Mouse (Mus musculus): ENCODE data around the gene Sult1b1. TPM values are rescaled to one million over a fixed set of nuclear protein-coding genes. Genes with fewer than 3 reads are reported as not detected.
A peak's percentile ranks its signal among the peaks of the same experiment; 100 is the strongest.
"Not testable (repeated sequence)": the region's sequence is repeated elsewhere in the genome, so short reads cannot be mapped to it uniquely, and the experiment has no call there.

Sult1b1 gene
- polyA plus RNA-seq (2016; fragmentation: Nextera tagmentation; extraction: Ambion mirVana), result not detected in 2 replicates

DNA sequence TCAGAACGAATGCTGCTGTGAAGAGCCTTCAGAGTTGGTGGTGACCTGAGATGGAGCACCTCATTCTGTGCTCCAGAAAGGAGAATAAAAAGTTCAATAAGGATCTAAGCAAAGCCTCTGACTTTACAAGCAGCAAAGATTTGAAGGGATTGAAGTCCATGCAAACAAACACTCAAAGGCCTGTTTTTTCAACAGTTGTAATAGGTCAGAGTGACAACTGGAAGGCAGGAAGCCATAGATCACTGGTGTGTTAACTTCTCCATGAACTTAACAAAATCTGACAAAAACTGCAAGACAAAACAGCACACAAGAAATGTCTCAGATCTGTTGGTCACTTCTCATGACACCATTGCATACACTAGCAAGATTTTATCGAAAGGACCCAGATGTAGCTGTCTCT lies at the start of gene Sult1b1:
Gene Sult1b1, minus strand, starts transcription at position 85 of the 400 bp plus-strand sequence.
- Histone ChIP-seq H3K27me3 (ENCODE audit: low read depth, poor library complexity, severe bottlenecking) (no peaks in the 10 kb centered on the region), H3K4me3 (no peak within 1 kb of the TSS), H3K27ac (no peak within 1 kb of the TSS), H3K36me3 (no peaks in the 10 kb centered on the region), H3K4me1 (no peaks in the 10 kb centered on the region), H3K9me3 (replicated peaks) (no peaks in the 10 kb centered on the region)
- 94% methylated on average over 2 of the region's 2 CpGs for WGBS
- no peak for DNase-seq (ENCODE audit: low spot score)

DNA sequence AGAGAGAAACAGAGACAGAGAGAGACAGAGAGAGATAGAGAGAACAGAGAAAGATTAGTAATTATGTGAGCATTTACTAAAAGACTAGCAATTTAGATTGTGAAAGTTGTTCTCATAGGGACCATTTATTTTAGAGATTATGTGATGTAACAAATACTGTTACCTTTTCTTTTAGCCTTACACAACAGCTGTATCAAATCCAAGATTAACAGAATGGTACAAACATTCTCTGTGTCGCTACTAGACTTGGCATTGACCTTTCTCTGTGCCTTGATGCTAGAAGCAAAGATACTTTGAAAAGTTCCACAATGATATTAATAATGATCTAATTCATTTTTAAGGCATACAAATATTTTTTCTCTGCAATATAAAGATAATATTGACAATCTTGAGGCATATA lies 42.4 kb upstream of the Sult1b1 start:
- H3K4me1 ChIP-seq, result no peaks in the 10 kb centered on the region
- no peaks in the 10 kb centered on the region for H3K36me3 ChIP-seq
- no peaks in the 10 kb centered on the region for H3K27me3 ChIP-seq (ENCODE audit: low read depth, poor library complexity, severe bottlenecking)
- no peak for DNase-seq (ENCODE audit: low spot score)
- 85% methylated on average over 1 of the region's 1 CpGs for WGBS
- no peak overlapping the region for H3K4me3 ChIP-seq
- no peak overlapping the region for H3K27ac ChIP-seq
- no peaks in the 10 kb centered on the region for H3K9me3 ChIP-seq (replicated peaks)

DNA sequence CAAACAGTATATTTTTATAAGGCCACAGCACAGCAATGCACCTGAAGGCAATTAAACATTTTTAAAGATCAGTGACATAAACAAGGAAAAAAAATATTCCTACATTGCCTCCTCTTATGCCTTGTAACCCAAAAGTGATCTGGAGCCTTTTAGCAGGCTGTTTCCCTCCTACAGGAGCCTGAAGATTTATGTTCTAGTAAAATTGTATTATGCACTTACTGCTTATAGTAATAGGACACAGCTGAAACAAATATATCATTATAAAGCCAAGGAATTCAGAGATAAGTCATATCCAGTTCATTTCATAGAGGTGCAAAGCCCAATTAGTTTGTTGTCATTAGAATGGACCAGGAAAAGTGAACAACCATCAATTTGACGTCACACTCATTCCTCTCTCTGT lies 36.2 kb upstream of the Sult1b1 start:
- no peak for DNase-seq (ENCODE audit: low spot score)
- Histone ChIP-seq H3K4me3 (no peak overlapping the region), H3K27me3 (ENCODE audit: low read depth, poor library complexity, severe bottlenecking) (no peaks in the 10 kb centered on the region), H3K9me3 (replicated peaks) (no peaks in the 10 kb centered on the region), H3K27ac (no peak overlapping the region), H3K36me3 (no peaks in the 10 kb centered on the region), H3K4me1 (peaks cover 7% of the 10 kb centered on the region)
- 53% methylated on average over 1 of the region's 1 CpGs for WGBS

DNA sequence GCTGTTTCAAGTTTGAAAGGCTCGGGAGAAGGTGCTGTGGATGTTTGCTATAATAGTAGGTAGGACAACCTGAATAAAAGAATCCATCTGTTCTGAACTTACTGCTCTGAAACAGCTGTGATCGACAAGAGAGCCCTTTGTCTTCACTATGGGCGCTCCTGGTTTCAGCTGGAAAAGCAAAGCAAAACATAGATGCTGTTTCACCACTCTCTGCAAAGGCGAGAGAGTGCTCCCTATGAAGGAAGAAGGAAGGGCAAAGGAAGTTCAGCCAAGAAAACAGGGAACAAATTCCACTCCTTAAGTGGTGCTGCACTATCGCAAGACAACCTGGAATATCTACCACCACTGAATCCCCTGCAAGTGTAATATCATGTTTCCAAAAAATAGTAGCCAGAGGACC lies 35.5 kb upstream of the Sult1b1 start:
- Histone ChIP-seq H3K9me3 (replicated peaks) (no peaks in the 10 kb centered on the region), H3K4me3 (no peak overlapping the region), H3K4me1 (peaks cover 7% of the 10 kb centered on the region), H3K36me3 (no peaks in the 10 kb centered on the region), H3K27me3 (ENCODE audit: low read depth, poor library complexity, severe bottlenecking) (no peaks in the 10 kb centered on the region), H3K27ac (peak overlapping the region; percentile 71)
- DNase-seq (ENCODE audit: low spot score), result no peak
- WGBS, result 67% methylated on average over 5 of the region's 5 CpGs

DNA sequence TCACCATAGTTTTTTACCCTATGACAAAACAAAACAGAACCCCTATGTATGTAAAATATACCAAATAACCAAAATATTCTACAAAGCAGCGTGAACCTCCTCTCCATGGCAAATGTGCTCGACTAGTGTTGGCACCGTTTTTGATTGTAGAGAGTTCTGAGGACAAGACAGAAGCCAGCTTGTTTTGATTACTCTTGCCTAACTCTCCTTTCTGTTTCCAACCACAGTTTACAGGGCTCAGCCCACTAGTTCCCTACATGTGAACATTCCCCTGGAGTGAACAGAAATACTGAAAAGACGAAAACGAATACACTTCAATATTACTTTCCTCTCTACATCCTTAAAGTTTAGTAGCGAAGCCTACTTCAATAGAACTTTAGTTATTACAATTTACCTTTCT lies 34.8 kb upstream of the Sult1b1 start:
- 86% methylated on average over 6 of the region's 6 CpGs for WGBS
- H3K36me3 ChIP-seq, result no peaks in the 10 kb centered on the region
- H3K4me1 ChIP-seq, result peaks cover 7% of the 10 kb centered on the region
- no peaks in the 10 kb centered on the region for H3K9me3 ChIP-seq (replicated peaks)
- no peak overlapping the region; the same call in 1 of the 2 replicates for H3K27ac ChIP-seq
- H3K4me3 ChIP-seq, result no peak overlapping the region
- no peak for DNase-seq (ENCODE audit: low spot score)
- H3K27me3 ChIP-seq (ENCODE audit: low read depth, poor library complexity, severe bottlenecking), result no peaks in the 10 kb centered on the region

DNA sequence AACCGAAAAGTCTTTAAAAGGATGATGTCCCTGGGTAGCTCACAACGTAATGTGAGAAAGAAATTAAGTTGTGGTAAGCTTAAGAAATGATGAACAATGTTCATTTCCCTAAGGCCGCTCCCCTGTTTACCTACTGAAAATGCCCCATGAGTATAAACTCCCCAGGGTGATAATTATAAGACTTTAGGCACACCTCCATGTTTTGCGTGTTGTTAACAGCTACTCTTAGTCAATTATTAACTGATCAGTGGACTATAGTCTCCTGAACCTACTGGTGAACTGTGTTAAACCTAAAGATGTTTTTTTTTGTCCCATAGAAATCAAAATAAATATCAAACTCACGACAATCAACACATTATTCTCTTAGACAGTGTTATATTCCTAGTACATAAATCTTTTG lies 30.9 kb upstream of the Sult1b1 start, which contains the start of gene Sult1d1:
Gene Sult1d1, minus strand, starts transcription at position 183 of the 400 bp plus-strand sequence.
- H3K27me3 ChIP-seq (ENCODE audit: low read depth, poor library complexity, severe bottlenecking), result no peaks in the 10 kb centered on the region
- H3K27ac ChIP-seq, result no peak within 1 kb of the TSS
- DNase-seq (ENCODE audit: low spot score), result no peak
- H3K4me3 ChIP-seq, result no peak within 1 kb of the TSS
- no peaks in the 10 kb centered on the region for H3K36me3 ChIP-seq
- peaks cover 7% of the 10 kb centered on the region for H3K4me1 ChIP-seq
- 89% methylated on average over 5 of the region's 5 CpGs for WGBS
- no peaks in the 10 kb centered on the region for H3K9me3 ChIP-seq (replicated peaks)

DNA sequence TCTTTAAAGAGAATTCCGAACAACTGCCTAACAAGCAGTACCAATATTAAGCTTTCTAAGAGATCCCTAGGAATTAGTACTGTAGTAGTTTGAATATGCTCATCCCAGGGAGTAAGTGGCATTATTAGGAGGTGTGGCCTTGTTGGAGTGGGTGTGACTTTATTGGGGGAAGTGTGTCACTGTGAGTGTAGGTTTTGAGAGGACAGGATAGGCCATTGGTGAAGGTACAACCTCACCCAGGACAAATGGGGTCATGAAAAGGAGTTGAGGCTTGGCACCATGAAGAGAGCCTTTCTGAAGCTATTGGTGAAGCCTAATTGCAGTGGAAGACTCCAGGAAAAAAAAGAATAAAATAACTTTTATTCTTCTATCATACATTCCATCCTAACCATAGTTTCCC lies 29.3 kb upstream of the Sult1b1 start:
- Histone ChIP-seq H3K4me3 (no peak overlapping the region), H3K27ac (no peak overlapping the region), H3K27me3 (ENCODE audit: low read depth, poor library complexity, severe bottlenecking) (no peaks in the 10 kb centered on the region), H3K9me3 (replicated peaks) (no peaks in the 10 kb centered on the region), H3K4me1 (no peaks in the 10 kb centered on the region), H3K36me3 (no peaks in the 10 kb centered on the region)
- WGBS, result 89% methylated on average over 1 of the region's 1 CpGs
- no peak for DNase-seq (ENCODE audit: low spot score)

DNA sequence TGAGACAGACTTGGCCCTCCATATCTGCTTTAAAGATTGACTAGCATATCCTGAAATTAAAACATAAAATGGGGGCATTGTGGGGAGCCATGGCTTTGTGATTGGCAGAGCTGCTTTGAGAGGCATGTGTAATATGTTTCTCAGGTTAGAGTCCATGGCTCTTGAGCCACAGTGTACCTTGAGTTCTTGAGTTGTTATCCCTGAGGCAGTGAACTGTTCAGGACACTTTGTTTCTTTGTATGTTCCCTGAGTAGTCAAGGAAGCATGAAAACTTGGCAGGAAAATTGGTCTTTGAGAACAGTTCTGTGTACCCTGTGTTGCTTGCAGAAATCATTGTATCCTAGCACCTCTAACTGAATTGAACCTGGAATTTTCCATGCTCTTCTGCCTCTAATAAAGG lies 25.0 kb upstream of the Sult1b1 start:
- H3K27ac ChIP-seq, result no peak overlapping the region
- H3K4me1 ChIP-seq, result no peaks in the 10 kb centered on the region
- no peak for DNase-seq (ENCODE audit: low spot score)
- H3K36me3 ChIP-seq, result no peaks in the 10 kb centered on the region
- no peak overlapping the region for H3K4me3 ChIP-seq
- no peaks in the 10 kb centered on the region for H3K27me3 ChIP-seq (ENCODE audit: low read depth, poor library complexity, severe bottlenecking)
- H3K9me3 ChIP-seq (replicated peaks), result no peaks in the 10 kb centered on the region

DNA sequence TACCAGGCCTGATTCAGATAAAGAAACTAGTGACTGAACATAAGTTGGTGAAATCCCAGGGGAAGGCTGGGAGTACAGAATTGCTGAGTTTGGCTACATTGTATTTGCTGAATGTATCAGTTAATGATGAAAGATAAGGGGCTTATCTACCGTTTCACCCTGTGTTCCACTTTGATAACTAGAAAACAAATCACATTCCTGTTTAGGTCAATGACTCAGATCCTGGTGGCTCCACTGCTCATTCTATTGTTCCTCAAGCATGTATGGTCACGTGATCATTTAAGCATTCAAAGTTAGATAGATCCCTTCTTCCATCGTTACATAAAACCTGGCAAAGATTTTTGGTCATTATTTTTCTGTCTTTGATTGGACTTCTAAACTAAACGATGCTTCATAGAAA lies 24.5 kb upstream of the Sult1b1 start:
- H3K27me3 ChIP-seq (ENCODE audit: low read depth, poor library complexity, severe bottlenecking), result no peaks in the 10 kb centered on the region
- no peaks in the 10 kb centered on the region for H3K9me3 ChIP-seq (replicated peaks)
- H3K27ac ChIP-seq, result no peak overlapping the region
- no peak for DNase-seq (ENCODE audit: low spot score)
- H3K36me3 ChIP-seq, result no peaks in the 10 kb centered on the region
- no peak overlapping the region for H3K4me3 ChIP-seq
- WGBS, result 85% methylated on average over 4 of the region's 4 CpGs
- no peaks in the 10 kb centered on the region for H3K4me1 ChIP-seq

DNA sequence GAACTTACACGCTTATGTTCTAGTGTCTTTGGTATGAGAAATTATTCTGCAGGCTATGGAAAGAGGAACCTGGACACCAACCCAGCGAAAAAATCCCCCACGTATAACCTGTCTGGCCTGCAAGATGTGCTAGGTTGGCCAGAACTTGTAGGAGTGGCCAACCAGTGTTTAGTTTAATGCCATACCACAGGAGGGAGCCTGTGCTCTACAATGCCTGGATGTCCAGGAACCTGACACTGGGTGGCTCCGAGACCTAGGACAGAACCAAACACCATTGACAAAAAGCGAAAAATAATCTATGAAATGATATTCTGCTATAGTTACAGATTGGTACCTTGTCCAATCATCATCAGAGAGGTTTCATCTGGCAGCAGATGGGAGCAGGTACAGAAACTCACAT lies 22.1 kb upstream of the Sult1b1 start:
- H3K4me3 ChIP-seq, result no peak overlapping the region
- 73% methylated on average over 5 of the region's 5 CpGs for WGBS
- no peaks in the 10 kb centered on the region for H3K4me1 ChIP-seq

DNA sequence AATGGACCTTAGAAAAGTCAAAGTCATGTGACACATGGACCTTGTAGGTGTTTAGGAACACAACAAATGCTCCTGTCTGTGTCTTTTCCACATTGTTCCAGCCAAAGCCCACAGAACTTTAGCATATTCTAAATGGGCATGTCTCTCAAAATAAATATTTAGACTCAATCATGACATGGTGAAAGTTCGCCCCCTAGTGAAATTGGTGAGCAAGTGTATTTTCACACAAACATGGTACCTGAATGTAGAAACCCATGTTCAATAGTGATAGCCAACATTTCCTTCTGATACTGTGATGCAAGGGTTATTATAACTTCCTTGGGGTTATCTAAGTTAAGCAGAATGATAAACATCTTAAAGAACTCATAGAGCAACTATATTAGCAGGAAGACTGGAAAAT lies 12.9 kb upstream of the Sult1b1 start:
- no peaks in the 10 kb centered on the region for H3K9me3 ChIP-seq (replicated peaks)
- no peaks in the 10 kb centered on the region for H3K27me3 ChIP-seq (ENCODE audit: low read depth, poor library complexity, severe bottlenecking)
- no peaks in the 10 kb centered on the region for H3K36me3 ChIP-seq
- H3K4me1 ChIP-seq, result no peaks in the 10 kb centered on the region
- H3K4me3 ChIP-seq, result no peak overlapping the region
- DNase-seq (ENCODE audit: low spot score), result no peak
- H3K27ac ChIP-seq, result no peak overlapping the region
- 47% methylated on average over 1 of the region's 1 CpGs for WGBS

More for the DNA sequence above, 22.1 kb upstream of the Sult1b1 start:
- Histone ChIP-seq H3K27me3 (ENCODE audit: low read depth, poor library complexity, severe bottlenecking) (no peaks in the 10 kb centered on the region), H3K36me3 (no peaks in the 10 kb centered on the region), H3K9me3 (replicated peaks) (no peaks in the 10 kb centered on the region), H3K27ac (no peak overlapping the region)
- no peak for DNase-seq (ENCODE audit: low spot score)

DNA sequence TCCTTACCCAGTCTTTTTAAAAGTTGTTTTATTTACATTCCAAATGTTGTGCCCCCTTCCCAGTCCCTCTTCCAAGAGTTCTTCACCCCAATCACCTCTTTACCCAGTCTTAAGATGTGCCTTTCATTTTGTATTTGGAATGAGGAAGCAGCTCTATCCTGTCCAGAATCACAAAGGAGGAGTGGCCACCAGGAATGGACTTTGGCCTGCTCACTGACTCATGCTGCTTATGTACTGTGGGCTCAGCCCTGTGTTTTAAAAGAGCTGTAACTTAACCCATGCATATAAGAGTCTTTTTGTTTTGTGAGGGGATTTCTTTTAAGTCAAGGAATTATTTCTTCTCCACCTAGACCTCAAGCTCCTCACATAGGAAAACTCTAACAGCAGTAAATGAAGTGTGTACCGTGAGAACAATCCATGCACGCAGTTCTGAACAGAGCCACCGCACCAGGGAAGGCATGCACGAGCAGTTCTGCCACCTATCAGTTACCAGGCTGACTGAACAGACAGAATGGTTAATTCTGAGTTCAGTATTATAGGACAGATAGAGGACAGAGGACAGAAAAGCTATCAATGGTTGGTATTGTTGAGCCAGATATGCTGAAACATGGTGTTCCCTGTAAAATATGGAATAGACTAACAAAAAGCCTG lies 1.9 kb downstream of the Sult1b1 start:
- Histone ChIP-seq H3K27ac (no peak overlapping the region), H3K27me3 (ENCODE audit: low read depth, poor library complexity, severe bottlenecking) (no peaks in the 10 kb centered on the region), H3K4me1 (no peaks in the 10 kb centered on the region), H3K4me3 (no peak overlapping the region), H3K36me3 (no peaks in the 10 kb centered on the region), H3K9me3 (replicated peaks) (no peaks in the 10 kb centered on the region)
- 92% methylated on average over 4 of the region's 4 CpGs for WGBS
- no peak for DNase-seq (ENCODE audit: low spot score)

DNA sequence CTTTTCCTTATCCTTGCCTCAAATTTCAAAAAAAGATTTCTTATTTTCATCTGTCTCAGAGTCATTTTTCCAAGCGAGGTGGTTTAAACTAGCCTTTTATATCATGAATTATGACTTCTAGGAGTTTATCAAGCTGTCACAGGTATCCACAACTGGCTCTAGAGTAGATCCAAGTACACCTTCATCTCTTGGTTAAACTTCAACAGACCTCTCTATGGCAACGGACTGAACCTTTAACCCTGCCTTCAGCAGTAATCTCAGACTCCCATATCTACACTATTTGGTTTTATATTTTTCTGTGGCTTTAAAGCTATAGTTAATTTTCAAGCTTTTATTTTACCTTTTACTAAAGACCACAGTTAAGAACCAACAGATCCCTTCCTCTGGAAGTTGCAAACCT lies 5.7 kb downstream of the Sult1b1 start:
- no peak overlapping the region for H3K4me3 ChIP-seq
- 74% methylated on average over 2 of the region's 2 CpGs for WGBS
- H3K27me3 ChIP-seq (ENCODE audit: low read depth, poor library complexity, severe bottlenecking), result no peaks in the 10 kb centered on the region
- DNase-seq (ENCODE audit: low spot score), result no peak
- H3K27ac ChIP-seq, result no peak overlapping the region
- H3K9me3 ChIP-seq (replicated peaks), result no peaks in the 10 kb centered on the region
- H3K4me1 ChIP-seq, result no peaks in the 10 kb centered on the region
- H3K36me3 ChIP-seq, result no peaks in the 10 kb centered on the region

DNA sequence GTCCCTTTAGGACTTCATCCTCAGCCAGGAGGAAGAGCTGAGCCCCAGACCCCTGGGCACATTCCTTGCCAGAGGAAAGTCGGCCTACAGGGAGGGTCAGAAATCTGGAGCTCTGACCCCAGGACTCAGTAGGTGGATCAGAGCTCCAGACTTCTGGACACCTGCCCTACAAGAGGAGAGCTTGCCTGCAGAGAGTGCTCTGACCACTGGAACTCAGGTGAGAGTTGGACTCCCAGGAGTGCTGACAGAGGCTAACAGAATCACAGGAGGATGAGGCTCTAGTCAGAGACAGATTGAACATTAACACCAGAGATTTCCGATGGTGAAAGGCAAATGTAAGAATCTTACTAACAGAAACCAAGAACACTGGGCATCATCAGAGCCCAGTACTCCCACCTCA lies 14.4 kb downstream of the Sult1b1 start:
- not testable (repeated sequence) for H3K4me1 ChIP-seq; H3K36me3 ChIP-seq; DNase-seq (ENCODE audit: low spot score); H3K27me3 ChIP-seq (ENCODE audit: low read depth, poor library complexity, severe bottlenecking); H3K9me3 ChIP-seq (replicated peaks); H3K27ac ChIP-seq; H3K4me3 ChIP-seq
- 87% methylated on average over 2 of the region's 2 CpGs for WGBS

All from limb, embryonic 10.5 days (tissue).